Mouse (Mus musculus) megakaryocyte progenitor cell, adult 5-6 weeks (primary cell): Measurements from ENCODE around the gene Rgs2. TPM values are rescaled to one million over a fixed set of nuclear protein-coding genes. Genes with fewer than 3 reads are reported as not detected.
A peak's percentile ranks its signal among the peaks of the same experiment; 100 is the strongest.

ENCODE experiments used
- ATAC-seq: replicated peaks from 2 replicates; pipeline ENCODE4 v1.8.0; 2016; ENCODE audit warnings: mild to moderate bottlenecking, moderate TSS enrichment, inconsistent platforms; ENCODE audit not compliant: poor library complexity
- total RNA-seq, 2 experiments: library from RNA; stranded (forward) in 1 of 2; stranded (reverse) in 1 of 2; fragments of 157-497, 149-512 nt in 1 of 2; fragments of 200-1000 nt in 1 of 2; gene quantifications; 2 replicates each; pipeline versions ENCODE4 v1.2.3 to v1.2.4; 2015 to 2017

Rgs2 gene
- total RNA-seq (2015) (137 and 196 TPM in 2 replicates), total RNA-seq (2017) (73.7 and 95.2 TPM in 2 replicates)

GRCm38 (mm10) chr1:144003904-144004740, at the start of gene Rgs2:
Gene Rgs2, minus strand, starts transcription at chr1:144004161.
- peak; percentile 66 for ATAC-seq

GRCm38 (mm10) chr1:144053401-144053800, 49.4 kb upstream of the Rgs2 start:
- no peak for ATAC-seq

GRCm38 (mm10) chr1:144041826-144042225, 37.9 kb upstream of the Rgs2 start:
- no peak for ATAC-seq

- no peak for ATAC-seq
Observed at GRCm38 (mm10) chr1:144033498-144033897, 29.5 kb upstream of the Rgs2 start.

- ATAC-seq, result no peak
Observed at GRCm38 (mm10) chr1:144030499-144030898, 26.5 kb upstream of the Rgs2 start.

GRCm38 (mm10) chr1:144029679-144030078, 25.7 kb upstream of the Rgs2 start:
- ATAC-seq, result no peak

GRCm38 (mm10) chr1:144018417-144018958, 14.5 kb upstream of the Rgs2 start:
- ATAC-seq, result peak; percentile 58

- no peak for ATAC-seq
Observed at GRCm38 (mm10) chr1:144013913-144014312, 10.0 kb upstream of the Rgs2 start.

- peak; percentile 18 for ATAC-seq
Observed at GRCm38 (mm10) chr1:144007341-144007740, 3.4 kb upstream of the Rgs2 start.

GRCm38 (mm10) chr1:144006542-144006941, 2.6 kb upstream of the Rgs2 start:
- peak; percentile 56 for ATAC-seq

GRCm38 (mm10) chr1:144005648-144006047, 1.7 kb upstream of the Rgs2 start:
- ATAC-seq, result no peak

- ATAC-seq, result no peak
Observed at GRCm38 (mm10) chr1:144004741-144005140, 780 bp upstream of the Rgs2 start.

- ATAC-seq, result no peak
Observed at GRCm38 (mm10) chr1:144003416-144003815, 545 bp downstream of the Rgs2 start.

GRCm38 (mm10) chr1:144002715-144003066, 1.3 kb downstream of the Rgs2 start:
- ATAC-seq, result peak; percentile 26

- ATAC-seq, result no peak
Observed at GRCm38 (mm10) chr1:144002036-144002714, 1.8 kb downstream of the Rgs2 start.

- no peak for ATAC-seq
Observed at GRCm38 (mm10) chr1:144000246-144000645, 3.7 kb downstream of the Rgs2 start.

- peak; percentile 17 for ATAC-seq
Observed at GRCm38 (mm10) chr1:143999371-143999920, 4.5 kb downstream of the Rgs2 start.

- ATAC-seq, result no peak
Observed at GRCm38 (mm10) chr1:143993026-143993425, 10.9 kb downstream of the Rgs2 start.

GRCm38 (mm10) chr1:143992528-143992927, 11.4 kb downstream of the Rgs2 start:
- peak; percentile 49 for ATAC-seq

GRCm38 (mm10) chr1:143990263-143990662, 13.7 kb downstream of the Rgs2 start:
- ATAC-seq, result 0 out of 2 replicates have a peak, but pooled peaks have one; percentile 8

GRCm38 (mm10) chr1:143989773-143990172, 14.2 kb downstream of the Rgs2 start:
- no peak for ATAC-seq
